Mouse (Mus musculus): ENCODE data around the gene Tmem108.

Gene Tmem108

GRCm38 (mm10) chr9:103636847-103637246, 124.8 kb downstream of the Tmem108 start:
- no peak for DNase-seq (ENCODE audit: low spot score in 2 of 2)

GRCm38 (mm10) chr9:103628861-103629469, 132.7 kb downstream of the Tmem108 start:
- DNase-seq (ENCODE audit: low spot score in 2 of 2) = no peak

- DNase-seq (ENCODE audit: low spot score in 2 of 2) = no peak
These were observed 134.2 kb downstream of the Tmem108 start for GRCm38 (mm10) chr9:103627404-103627900.

GRCm38 (mm10) chr9:103626156-103626555, 135.5 kb downstream of the Tmem108 start:
- DNase-seq (ENCODE audit: low spot score in 2 of 2) = no peak

GRCm38 (mm10) chr9:103624649-103625048, 137.0 kb downstream of the Tmem108 start:
- peak; percentile 15 to 78 for DNase-seq (ENCODE audit: low spot score in 2 of 2)

GRCm38 (mm10) chr9:103623560-103624316, 137.9 kb downstream of the Tmem108 start:
- peak; percentile 15 to 72 for DNase-seq (ENCODE audit: low spot score in 2 of 2)

GRCm38 (mm10) chr9:103622988-103623387, 138.6 kb downstream of the Tmem108 start:
- no peak for DNase-seq (ENCODE audit: low spot score in 2 of 2)

GRCm38 (mm10) chr9:103621870-103622269, 139.8 kb downstream of the Tmem108 start:
- DNase-seq (ENCODE audit: low spot score in 2 of 2) = no peak

GRCm38 (mm10) chr9:103620517-103621212, 141.0 kb downstream of the Tmem108 start:
- no peak for DNase-seq (ENCODE audit: low spot score in 2 of 2)

- DNase-seq (ENCODE audit: low spot score in 2 of 2) = no peak
These were observed 147.4 kb downstream of the Tmem108 start for GRCm38 (mm10) chr9:103614260-103614659.

- no peak for DNase-seq (ENCODE audit: low spot score in 2 of 2)
These were observed 153.2 kb downstream of the Tmem108 start for GRCm38 (mm10) chr9:103608161-103609058.

- DNase-seq (ENCODE audit: low spot score in 2 of 2) = no peak
These were observed 155.6 kb downstream of the Tmem108 start for GRCm38 (mm10) chr9:103606056-103606455.

GRCm38 (mm10) chr9:103603792-103604191, 157.8 kb downstream of the Tmem108 start:
- no peak for DNase-seq (ENCODE audit: low spot score in 2 of 2)

GRCm38 (mm10) chr9:103601878-103602277, 159.8 kb downstream of the Tmem108 start:
- DNase-seq (ENCODE audit: low spot score in 2 of 2) = no peak

GRCm38 (mm10) chr9:103600834-103601233, 160.8 kb downstream of the Tmem108 start:
- no peak for DNase-seq (ENCODE audit: low spot score in 2 of 2)

GRCm38 (mm10) chr9:103599908-103600307, 161.7 kb downstream of the Tmem108 start:
- DNase-seq (ENCODE audit: low spot score in 2 of 2) = no peak

- DNase-seq (ENCODE audit: low spot score in 2 of 2) = peak in 1 of 2 experiments; percentile 65
These were observed 163.8 kb downstream of the Tmem108 start for GRCm38 (mm10) chr9:103597861-103598260.

- DNase-seq (ENCODE audit: low spot score in 2 of 2) = peak; percentile 45 to 79
These were observed 166.3 kb downstream of the Tmem108 start for GRCm38 (mm10) chr9:103595190-103595837.

- no peak for DNase-seq (ENCODE audit: low spot score in 2 of 2)
These were observed 167.0 kb downstream of the Tmem108 start for GRCm38 (mm10) chr9:103594423-103595189.

GRCm38 (mm10) chr9:103593079-103593478, 168.6 kb downstream of the Tmem108 start:
- DNase-seq (ENCODE audit: low spot score in 2 of 2) = no peak

All from left cerebral cortex, adult 9 months (tissue).